Mouse (Mus musculus) neural tube, embryonic 14.5 days (tissue): ENCODE measurements at regions not wholly inside any gene's neighbourhood (a gene's known extent, or its start where the extent isn't known, plus 50 kb on each side); places are given as distances from the start of the nearest gene placed in this dataset.

Source experiments
- ATAC-seq: fragments of 200-750 bp; cut with Nextera tagmentation; 2 replicates; pipeline ENCODE4 v1.8.0; 2017; ENCODE audit warnings: low read depth, mild to moderate bottlenecking, moderate TSS enrichment, moderate library complexity
- H3K27ac ChIP-seq: fragments of 300-500 bp; sonication (generic); 2 replicates; pipeline ENCODE4 v1.5.1; 2014; ENCODE audit warnings: low read depth, mild to moderate bottlenecking, control low read depth, low read length, moderate library complexity, mixed read lengths
- H3K27me3 ChIP-seq: fragments of 300-500 bp; sonication (generic); 2 replicates; pipeline ENCODE4 v1.6.1; 2014; ENCODE audit warnings: low read length; ENCODE audit not compliant: control insufficient read depth, insufficient read depth
- H3K36me3 ChIP-seq: fragments of 300-500 bp; sonication (generic); 2 replicates; pipeline ENCODE4 v1.6.1; 2014; ENCODE audit warnings: low read length, mixed read lengths; ENCODE audit not compliant: control insufficient read depth, insufficient read depth
- H3K4me1 ChIP-seq: fragments of 300-500 bp; sonication (generic); 2 replicates; pipeline ENCODE4 v1.6.1; 2014; ENCODE audit warnings: low read length; ENCODE audit not compliant: control insufficient read depth, insufficient read depth
- H3K4me2 ChIP-seq: fragments of 300-500 bp; sonication (generic); 2 replicates; pipeline ENCODE4 v1.6.1; 2014; ENCODE audit warnings: mild to moderate bottlenecking, low read depth, low read length, control low read depth
- H3K4me3 ChIP-seq: fragments of 300-500 bp; sonication (generic); 2 replicates; pipeline ENCODE4 v1.5.1; 2014; ENCODE audit warnings: low read depth, low read length, control low read depth, mixed read lengths
- H3K9ac ChIP-seq: fragments of 300-500 bp; sonication (generic); replicated peaks from 2 replicates; pipeline ENCODE4 v1.6.1; 2014; ENCODE audit warnings: low read depth, mild to moderate bottlenecking, control low read depth, low read length, mixed read lengths
- H3K9me3 ChIP-seq: fragments of 300-500 bp; sonication (generic); 2 replicates; pipeline ENCODE4 v1.6.1; 2016; ENCODE audit warnings: low read length; ENCODE audit not compliant: control insufficient read depth
- WGBS: fragments of 180-500 bp; shearing (Covaris S2); extraction: QIAGEN DNeasy Blood & Tissue Kit; methylation state at CpG from one replicate; pipeline ENCODE4 v1.1.7; 2014; 5-methylcytosine and 5-hydroxymethylcytosine counted together

GRCm38 (mm10) chr19:36178828-36179251, 58.9 kb upstream of the Ankrd1 start:
- H3K4me1 ChIP-seq, result no peaks in the 10 kb centered on the region
- WGBS, result 77% methylated on average over 6 of the region's 6 CpGs
- no peaks in the 10 kb centered on the region for H3K27me3 ChIP-seq
- H3K36me3 ChIP-seq, result no peaks in the 10 kb centered on the region
- H3K9me3 ChIP-seq, result no peaks in the 10 kb centered on the region
- no peak overlapping the region for H3K4me3 ChIP-seq
- H3K9ac ChIP-seq, result no peak overlapping the region
- no peak overlapping the region for H3K27ac ChIP-seq
- H3K4me2 ChIP-seq, result no peak overlapping the region
- no peak for ATAC-seq

- Histone ChIP-seq H3K9ac (no peak overlapping the region), H3K4me3 (no peak overlapping the region), H3K27me3 (no peaks in the 10 kb centered on the region), H3K4me1 (no peaks in the 10 kb centered on the region), H3K27ac (no peak overlapping the region), H3K4me2 (no peak overlapping the region), H3K9me3 (no peaks in the 10 kb centered on the region), H3K36me3 (no peaks in the 10 kb centered on the region)
- WGBS, result 84% methylated on average over 7 of the region's 7 CpGs
- ATAC-seq, result no peak
Measured at GRCm38 (mm10) chr19:36180329-36180728, 60.4 kb upstream of the Ankrd1 start.

GRCm38 (mm10) chr19:36181535-36181934, 61.6 kb upstream of the Ankrd1 start:
- no peaks in the 10 kb centered on the region for H3K27me3 ChIP-seq
- H3K9ac ChIP-seq, result no peak overlapping the region
- no peak overlapping the region for H3K4me2 ChIP-seq
- no peaks in the 10 kb centered on the region for H3K36me3 ChIP-seq
- no peak overlapping the region for H3K4me3 ChIP-seq
- 71% methylated on average over 2 of the region's 2 CpGs for WGBS
- H3K4me1 ChIP-seq, result no peaks in the 10 kb centered on the region
- no peak overlapping the region for H3K27ac ChIP-seq
- H3K9me3 ChIP-seq, result no peaks in the 10 kb centered on the region
- no peak for ATAC-seq

- peak; percentile 65 for ATAC-seq
- H3K27me3 ChIP-seq, result no peaks in the 10 kb centered on the region
- no peak overlapping the region for H3K9ac ChIP-seq
- H3K4me3 ChIP-seq, result no peak overlapping the region
- no peaks in the 10 kb centered on the region for H3K36me3 ChIP-seq
- no peak overlapping the region for H3K27ac ChIP-seq
- H3K4me1 ChIP-seq, result no peaks in the 10 kb centered on the region
- 28% methylated on average over 2 of the region's 2 CpGs for WGBS
- H3K4me2 ChIP-seq, result no peak overlapping the region
- no peaks in the 10 kb centered on the region for H3K9me3 ChIP-seq
Measured at GRCm38 (mm10) chr19:36183127-36183526, 63.2 kb upstream of the Ankrd1 start.

GRCm38 (mm10) chr19:36189662-36190061, 69.8 kb upstream of the Ankrd1 start:
- H3K36me3 ChIP-seq, result no peaks in the 10 kb centered on the region
- ATAC-seq, result no peak
- no peaks in the 10 kb centered on the region for H3K9me3 ChIP-seq
- no peaks in the 10 kb centered on the region for H3K27me3 ChIP-seq
- H3K4me3 ChIP-seq, result no peak overlapping the region
- H3K4me2 ChIP-seq, result no peak overlapping the region
- WGBS, result 89% methylated on average over 5 of the region's 5 CpGs
- no peak overlapping the region for H3K9ac ChIP-seq
- no peak overlapping the region for H3K27ac ChIP-seq
- no peaks in the 10 kb centered on the region for H3K4me1 ChIP-seq

- no peaks in the 10 kb centered on the region for H3K4me1 ChIP-seq
- no peak for ATAC-seq
- WGBS, result 96% methylated on average over 7 of the region's 7 CpGs
- no peaks in the 10 kb centered on the region for H3K27me3 ChIP-seq
- no peak overlapping the region for H3K4me2 ChIP-seq
- no peak overlapping the region for H3K27ac ChIP-seq
- no peaks in the 10 kb centered on the region for H3K36me3 ChIP-seq
- no peak overlapping the region for H3K4me3 ChIP-seq
- H3K9me3 ChIP-seq, result no peaks in the 10 kb centered on the region
- H3K9ac ChIP-seq, result no peak overlapping the region
Measured at GRCm38 (mm10) chr19:36191641-36192040, 71.7 kb upstream of the Ankrd1 start.

GRCm38 (mm10) chr19:36204269-36204668, 84.4 kb upstream of the Ankrd1 start:
- Histone ChIP-seq H3K9ac (no peak overlapping the region), H3K4me1 (no peaks in the 10 kb centered on the region), H3K27me3 (no peaks in the 10 kb centered on the region), H3K9me3 (no peaks in the 10 kb centered on the region), H3K4me3 (no peak overlapping the region), H3K27ac (no peak overlapping the region), H3K4me2 (no peak overlapping the region), H3K36me3 (no peaks in the 10 kb centered on the region)
- ATAC-seq, result no peak
- 96% methylated on average over 2 of the region's 2 CpGs for WGBS

- Histone ChIP-seq H3K9me3 (no peaks in the 10 kb centered on the region), H3K9ac (no peak overlapping the region), H3K27ac (no peak overlapping the region), H3K4me1 (no peaks in the 10 kb centered on the region), H3K4me2 (no peak overlapping the region), H3K4me3 (no peak overlapping the region), H3K36me3 (no peaks in the 10 kb centered on the region), H3K27me3 (no peaks in the 10 kb centered on the region)
- no peak for ATAC-seq
- 95% methylated on average over 8 of the region's 8 CpGs for WGBS
Measured at GRCm38 (mm10) chr19:36204965-36205718, 85.2 kb upstream of the Ankrd1 start.

- Histone ChIP-seq H3K4me3 (no peak overlapping the region), H3K27me3 (no peaks in the 10 kb centered on the region), H3K4me1 (no peaks in the 10 kb centered on the region), H3K27ac (no peak overlapping the region), H3K9me3 (no peaks in the 10 kb centered on the region), H3K36me3 (no peaks in the 10 kb centered on the region), H3K9ac (no peak overlapping the region), H3K4me2 (no peak overlapping the region)
- 19% methylated on average over 7 of the region's 7 CpGs for WGBS
- ATAC-seq, result peak; percentile 38; the same call in 1 of the 2 replicates
Measured at GRCm38 (mm10) chr19:36207735-36208288, 87.9 kb upstream of the Ankrd1 start.
